Mouse (Mus musculus) right cerebral cortex, adult 2 months (tissue): ENCODE results near the gene Lgi2.
A peak's percentile ranks its signal among the peaks of the same experiment; 100 is the strongest.

ENCODE experiments used
- DNase-seq, 2 experiments: peaks; one replicate each; pipeline ENCODE4 v3.0.0; 2021 to 2022; ENCODE audit warnings: low spot score in 2 of 2

Gene Lgi2

DNA sequence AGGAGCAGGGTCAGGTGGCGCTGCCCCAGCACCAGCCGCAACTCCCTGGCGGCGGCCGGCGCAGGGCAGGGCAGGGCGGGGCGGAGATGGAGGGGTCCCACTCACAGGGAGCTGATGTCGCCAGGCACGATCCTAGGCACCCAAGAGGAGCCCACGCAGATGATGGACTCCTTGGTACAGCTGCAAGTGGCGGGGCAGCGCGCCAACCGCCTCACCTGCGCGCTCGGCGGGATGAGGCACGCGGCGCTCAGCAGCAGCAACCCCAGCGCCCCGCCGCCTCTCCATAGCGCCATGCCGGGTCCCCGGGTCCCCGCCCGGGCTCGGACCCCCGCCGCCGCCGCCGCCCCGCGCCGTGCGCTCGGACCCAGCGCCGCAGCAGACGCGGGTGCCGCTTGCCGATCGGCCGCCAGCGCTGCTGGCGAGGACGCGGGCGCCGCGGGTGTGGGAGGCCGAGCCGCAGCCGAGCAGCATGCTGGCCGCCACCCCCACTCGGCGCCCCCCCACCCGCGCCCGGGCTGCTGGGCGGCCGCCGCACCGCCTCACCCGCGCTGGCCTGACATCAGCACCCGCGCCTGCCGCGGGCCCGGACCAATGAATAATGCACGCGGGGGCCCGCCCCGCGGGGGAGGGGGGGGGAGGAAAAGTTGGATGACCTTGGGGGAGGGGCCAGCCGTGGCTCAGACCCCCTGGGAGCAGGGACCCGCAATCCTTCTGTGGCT, at the start of gene Lgi2:
Lgi2 (minus strand) TSS at position 650 of the 719 bp plus-strand sequence.
- DNase-seq, result peak in 1 of 2 experiments; percentile 23

DNA sequence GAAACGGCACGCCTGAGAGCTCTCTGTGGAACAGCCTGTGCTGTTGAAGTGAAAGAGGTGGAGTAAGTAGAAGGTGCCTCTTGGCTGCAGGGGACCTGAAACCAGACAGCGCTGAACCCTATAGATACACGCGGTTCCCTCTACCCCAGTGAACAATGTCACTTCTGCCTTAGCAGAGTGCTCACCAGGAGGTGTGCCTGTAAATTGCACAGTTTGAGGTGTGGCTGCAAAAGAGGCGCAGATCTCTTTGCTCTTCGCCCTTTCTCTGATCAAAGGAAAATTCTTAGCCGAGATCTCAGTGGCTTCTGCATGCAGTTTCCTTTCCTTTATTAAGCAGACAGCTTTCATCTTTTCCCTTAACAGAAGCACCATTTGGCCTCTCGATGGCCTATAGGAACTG, 49.2 kb upstream of the Lgi2 start:
- DNase-seq, result no peak

DNA sequence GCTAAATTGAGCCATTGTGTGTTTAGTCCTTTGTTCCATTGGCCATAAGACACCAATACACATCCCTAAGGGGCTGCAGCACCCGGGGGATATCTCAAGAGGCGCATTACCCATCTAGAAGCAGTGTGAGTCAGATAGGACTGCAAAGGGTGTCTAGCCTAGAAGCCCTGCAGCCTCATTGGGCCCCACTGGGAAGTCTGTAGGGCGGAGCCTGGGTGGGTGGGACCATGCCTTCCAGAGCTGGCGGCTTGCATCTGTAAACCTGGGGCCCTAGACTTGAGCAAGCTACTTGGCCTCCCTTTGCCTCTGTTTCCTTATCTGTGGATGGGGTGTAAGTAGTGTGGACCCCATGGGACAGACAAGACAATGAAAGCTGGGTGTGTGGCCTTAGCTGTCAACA, 48.4 kb upstream of the Lgi2 start:
- DNase-seq, result no peak

DNA sequence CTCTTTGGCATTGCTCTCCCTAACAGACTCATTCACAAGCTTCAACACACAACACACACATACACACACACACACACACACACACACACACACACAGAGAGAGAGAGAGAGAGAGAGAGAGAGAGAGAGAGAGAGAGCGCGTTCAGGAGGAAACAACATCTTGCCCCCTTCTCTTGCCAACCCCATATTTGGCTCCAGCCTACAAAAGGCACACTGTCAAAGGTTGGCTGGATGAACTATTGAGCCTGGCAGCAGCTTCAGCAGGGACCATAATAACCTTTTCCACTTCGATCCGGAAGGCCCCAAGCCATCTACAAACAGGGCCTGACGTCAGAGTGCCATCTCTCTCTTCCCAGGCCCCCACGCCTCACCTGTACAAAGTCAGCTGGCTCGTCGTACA, 46.5 kb upstream of the Lgi2 start:
- no peak for DNase-seq

DNA sequence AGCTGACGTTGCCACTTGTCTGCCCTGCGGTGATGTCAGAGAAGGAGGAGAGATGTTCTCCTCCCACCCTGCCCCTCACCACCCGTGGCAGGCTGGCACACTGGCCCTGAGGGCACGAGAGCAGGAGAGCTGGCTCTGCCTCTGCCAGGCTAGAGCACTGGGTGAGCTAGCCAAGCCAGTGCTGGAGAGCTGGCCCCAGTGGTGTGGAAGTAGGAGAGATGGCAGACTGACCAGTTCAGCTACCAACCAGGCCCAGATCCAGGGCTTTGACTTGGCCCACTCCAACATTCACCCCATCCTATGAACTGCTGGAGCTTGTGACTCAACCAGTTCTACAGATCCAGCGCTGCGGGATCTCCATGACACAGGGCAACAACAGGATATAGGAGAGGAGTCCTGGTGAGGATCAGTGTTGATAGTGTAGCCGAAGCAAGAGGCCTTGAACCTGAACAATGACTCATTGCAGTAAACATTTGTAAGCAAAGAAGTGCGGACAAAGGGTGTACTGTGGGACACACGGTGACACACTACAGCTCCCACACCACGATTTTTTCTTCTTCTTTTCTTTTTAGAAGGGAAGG, 45.1 kb upstream of the Lgi2 start:
- DNase-seq, result no peak

DNA sequence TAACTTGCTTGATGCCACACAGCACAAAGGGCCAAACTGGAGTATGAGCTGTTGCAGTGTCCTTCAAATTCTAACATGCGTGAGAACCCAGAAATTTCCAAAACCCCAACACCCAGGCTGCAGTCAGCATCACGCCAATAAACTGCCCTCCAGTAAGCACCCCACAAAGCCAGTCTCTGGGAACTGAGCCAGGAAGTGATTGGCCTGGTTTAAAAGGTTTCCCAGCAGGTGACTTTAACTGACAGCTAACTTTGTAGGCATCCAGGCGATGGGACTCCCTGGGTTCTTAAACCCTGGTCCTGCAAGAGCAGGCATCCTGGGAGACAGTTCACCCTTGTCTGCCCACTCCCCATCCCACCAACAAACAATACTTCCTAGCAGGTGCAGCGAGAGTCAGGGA, 44.0 kb upstream of the Lgi2 start:
- no peak for DNase-seq

DNA sequence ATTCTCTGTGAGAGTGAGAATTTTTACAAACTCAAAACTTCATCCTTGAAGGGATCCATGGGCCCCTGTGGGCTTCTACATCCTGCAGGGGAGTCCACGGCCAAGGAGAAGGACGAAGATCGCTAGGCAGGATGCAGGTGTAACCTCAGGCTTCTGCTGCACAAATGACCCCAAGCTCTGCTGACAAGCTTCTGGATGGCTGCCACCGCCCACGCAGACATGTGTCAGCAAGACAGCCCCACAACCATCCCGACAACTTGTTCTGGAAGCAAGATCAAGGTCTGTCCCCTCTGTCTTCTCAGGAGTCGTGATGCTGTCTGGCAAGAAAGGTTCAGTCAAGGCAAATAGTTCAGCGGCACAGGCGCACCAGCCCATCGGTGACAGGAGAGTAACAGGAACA, 43.4 kb upstream of the Lgi2 start:
- DNase-seq, result no peak

DNA sequence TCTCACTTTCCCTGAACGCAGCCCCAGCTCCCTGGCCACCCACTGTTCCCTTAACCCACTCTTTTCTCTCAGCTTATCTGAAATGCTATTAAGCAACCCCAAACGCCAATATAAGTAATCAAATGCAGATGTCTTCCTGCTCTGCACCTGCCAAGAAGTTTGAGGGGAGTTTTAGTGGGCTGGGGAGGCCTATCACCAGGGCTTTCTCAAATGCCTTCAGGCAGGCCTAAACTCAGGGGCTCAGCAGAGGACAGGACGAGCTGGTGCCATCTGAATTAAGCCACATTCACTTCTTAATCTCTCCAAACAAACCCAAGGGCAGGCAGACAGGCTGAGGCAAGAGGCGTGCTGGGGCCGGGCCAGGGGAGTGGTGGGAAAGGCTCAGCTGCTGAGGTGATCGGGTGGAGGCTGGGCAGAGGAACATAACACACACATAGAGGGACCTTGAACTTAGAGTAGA, 38.4 kb upstream of the Lgi2 start:
- DNase-seq, result no peak

DNA sequence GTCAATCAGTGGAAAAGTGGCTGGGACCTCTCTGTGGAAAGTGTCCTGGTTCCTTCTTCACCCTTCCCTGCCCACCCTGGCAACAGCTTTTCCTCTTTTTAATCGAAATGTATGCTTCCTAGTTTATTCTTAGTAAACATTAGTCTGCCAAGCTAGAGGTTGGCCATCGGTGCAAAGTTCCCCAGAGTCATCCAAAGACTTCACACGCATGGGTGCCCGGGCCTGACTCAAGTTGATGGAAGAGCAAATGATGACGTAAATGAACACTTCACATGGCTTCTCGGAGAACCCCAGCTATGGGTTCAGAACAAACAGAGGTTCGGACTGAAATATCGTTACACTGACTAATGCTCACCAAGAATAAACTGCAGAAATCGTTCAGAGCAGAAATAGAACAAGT, 24.4 kb upstream of the Lgi2 start:
- DNase-seq, result no peak

DNA sequence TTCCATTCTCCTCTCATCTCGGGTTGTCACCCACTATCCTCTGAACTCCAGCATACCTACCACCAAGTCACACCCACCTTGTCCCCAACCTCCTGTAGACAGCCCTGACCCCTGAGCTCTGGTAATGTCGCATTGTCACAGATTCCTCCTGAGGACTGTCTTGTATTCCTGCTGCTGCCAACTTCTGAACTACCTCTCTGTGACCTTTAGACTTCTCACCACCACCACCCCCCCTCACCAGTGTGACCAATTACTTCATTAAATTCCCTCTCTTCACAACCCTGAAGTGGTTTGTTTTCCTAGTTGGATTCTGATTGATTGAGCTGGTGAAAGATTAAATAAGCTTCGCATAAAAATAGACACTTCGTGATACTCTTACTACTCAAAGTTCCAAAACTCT, 22.4 kb upstream of the Lgi2 start:
- no peak for DNase-seq

DNA sequence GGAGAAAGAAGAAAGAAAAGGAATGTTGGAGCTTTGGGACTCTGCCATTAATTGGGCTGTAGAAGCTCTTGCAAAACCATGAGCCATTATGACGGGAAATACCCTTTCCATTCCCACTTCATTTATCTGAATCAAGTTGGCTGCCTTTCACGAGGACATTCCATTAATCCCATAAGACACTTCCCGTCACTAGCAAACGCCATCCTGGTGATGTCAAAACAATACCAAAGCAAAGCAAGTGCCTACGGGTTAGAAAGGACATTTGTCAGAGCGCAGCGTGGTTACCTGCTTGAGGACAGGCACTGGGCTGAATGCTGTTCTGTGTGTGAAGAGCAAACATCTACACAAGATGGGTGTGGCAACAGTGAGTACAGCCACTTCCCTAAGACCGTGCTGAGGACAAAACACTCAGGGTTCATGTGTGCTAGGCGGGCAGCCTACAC, 21.1 kb upstream of the Lgi2 start:
- no peak for DNase-seq

DNA sequence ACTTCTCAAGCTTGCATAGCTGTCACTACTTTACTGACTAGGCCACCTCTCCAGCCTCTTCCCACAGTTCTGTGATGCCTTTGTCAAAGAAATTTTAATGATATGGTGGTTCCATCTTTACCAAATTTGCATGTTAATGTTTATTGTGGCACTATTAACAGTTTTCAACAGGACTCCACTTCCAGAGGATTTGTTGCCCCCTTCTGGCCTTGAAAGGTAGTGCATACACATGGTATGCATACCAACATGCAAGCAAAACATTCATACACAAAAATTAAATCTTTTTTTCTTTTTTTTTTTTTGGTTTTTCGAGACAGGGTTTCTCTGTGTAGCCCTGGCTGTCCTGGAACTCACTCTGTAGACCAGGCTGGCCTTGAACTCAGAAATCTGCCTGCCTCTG, 6.3 kb upstream of the Lgi2 start:
- DNase-seq, result no peak

DNA sequence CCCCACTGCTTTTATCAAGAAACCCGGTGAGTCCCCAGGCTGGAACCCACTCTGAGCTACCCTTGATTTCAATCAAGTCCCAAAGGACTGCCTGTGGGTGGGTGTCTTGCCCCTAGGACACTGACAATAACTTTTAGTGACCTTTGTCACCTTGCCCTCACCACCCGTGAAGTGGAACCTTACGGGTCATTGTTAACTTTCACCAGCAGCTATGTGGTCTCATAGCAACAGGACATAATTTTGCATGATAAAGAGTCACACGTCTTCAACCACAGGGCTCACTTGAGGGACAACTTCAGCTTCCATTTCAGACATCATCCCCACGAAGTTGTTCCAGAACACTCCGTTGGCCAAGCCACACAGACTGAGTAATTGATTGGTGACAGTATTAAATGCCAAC, 4.5 kb upstream of the Lgi2 start:
- no peak for DNase-seq

DNA sequence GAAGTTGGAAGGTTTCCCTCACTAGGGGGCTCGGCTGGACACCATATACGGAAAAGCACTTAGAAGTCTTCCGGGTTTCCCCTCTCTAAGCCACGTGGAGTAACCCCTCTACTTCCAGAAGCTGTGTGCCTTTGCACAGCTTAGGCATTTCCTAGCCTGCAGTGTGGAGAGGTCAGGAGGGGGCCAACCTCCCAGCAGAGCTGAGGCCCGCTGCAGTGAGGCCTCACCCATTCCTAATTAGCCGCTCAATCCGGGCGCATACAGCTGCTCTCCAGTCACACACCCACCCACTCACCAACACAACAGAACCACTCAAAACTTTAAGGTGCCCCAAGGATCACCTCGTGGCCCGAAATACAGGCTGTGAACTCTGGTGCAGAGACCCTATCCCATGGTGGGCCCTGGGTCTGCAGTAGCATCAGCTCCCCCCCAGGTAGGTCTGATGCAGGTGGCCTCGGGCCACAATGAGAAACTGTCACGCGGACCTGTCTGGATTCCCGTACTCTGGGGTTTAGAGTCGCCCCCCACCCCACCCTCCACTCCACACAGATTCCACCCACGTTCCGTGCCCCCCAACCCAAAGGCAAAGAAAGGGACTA, 949 bp downstream of the Lgi2 start:
- DNase-seq, result no peak

DNA sequence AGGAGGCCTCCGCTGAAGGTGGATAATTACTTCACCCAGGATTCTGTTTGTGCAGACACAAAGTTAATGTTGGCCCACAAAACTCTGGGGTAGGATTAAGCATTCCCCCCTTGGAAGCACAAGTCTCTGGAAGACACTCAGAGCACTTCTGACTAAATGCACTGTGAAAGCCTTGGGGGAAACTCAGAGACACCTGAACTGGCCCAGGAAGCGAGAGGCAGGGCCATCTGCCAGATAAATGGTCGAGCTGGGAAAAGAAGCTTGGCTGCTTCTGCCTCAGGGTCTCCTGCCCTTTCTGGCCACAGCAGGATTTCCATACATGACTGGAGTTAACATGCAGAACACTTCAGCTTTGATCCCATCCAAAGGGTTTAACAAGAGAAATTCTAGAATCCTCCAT, 1.9 kb downstream of the Lgi2 start:
- no peak for DNase-seq

DNA sequence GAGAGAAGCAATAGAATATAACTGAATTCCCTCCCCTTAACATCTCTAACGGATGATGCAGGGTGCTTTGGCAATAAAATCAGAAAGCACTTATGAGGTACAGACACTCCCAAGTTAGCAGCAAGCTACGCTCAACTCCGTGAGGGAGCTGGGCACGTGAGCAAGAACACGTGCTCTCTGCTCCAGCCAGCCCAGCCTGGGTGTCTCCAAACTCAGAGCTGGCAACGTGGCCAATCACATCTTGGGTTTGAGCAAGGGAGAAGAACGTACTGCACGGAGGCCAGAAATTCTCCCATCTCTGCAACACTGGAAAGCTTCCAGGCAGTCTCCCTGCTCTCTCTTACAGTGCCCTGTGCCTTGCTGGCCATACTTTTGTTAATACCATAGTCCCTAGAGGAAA, 6.0 kb downstream of the Lgi2 start:
- DNase-seq, result no peak

DNA sequence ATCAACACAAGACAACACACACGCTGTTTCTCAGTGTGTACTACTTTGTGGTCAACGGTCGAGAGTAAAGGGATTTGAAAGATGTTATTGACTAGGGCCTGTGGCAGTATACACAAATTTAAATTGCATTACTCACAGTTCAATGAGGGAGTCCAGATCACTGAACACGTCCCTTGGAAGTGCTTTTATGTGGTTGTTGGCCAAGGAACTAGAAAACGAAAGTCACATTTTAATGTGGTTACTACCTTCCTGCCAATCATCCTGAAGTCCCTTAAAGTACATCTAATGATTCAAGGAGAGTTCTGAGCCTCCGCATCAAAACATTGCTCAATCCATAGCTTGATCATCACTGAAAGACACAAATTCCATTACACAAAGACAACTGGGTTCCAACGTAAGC, 10.7 kb downstream of the Lgi2 start:
- no peak for DNase-seq

DNA sequence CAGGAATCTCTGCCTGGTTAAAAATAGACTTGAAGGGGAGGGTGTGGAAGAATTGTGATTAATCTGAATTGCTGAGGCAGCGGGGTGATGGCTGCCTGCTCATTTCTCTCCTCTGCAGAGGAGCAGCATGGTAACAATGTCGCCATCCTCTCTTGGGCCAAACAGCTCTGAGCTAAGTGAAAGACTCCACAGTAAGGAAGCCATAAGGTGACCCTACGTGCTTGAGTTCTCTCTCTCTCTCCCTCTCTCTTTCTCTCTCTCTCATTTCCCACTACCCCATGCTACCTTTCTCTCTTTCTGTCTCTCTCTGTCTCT, 15.0 kb downstream of the Lgi2 start:
- DNase-seq, result no peak

DNA sequence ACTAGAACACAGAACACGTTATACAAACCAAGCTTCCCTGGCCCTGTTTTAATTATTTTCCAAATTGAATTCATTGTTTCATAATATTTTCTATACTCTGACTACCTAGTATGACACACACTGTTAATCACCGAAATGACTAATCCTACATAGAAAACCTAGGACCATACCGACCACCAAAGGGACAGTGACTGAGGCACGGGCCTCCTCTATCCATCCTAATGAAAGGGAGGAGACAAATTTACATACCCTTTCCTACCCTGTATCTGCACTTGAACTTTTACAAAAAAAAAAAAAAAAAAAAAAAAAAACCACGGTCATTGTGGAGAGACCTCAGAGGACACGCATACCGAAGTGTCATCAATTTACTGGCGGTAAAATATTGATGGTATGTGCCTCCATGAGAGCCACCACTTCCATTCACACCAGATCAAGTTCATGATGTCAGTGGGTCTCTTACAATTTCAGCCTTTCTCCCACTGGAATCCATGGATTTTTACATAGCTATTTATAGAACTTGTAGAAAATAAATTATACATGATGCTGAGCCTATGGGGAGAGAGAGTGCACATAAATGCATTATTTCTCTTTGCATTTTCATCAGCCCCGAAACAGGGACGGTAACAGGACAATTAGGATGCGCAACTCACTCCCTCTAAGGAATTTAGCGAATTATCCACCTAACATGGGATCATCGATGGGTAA, 15.5 kb downstream of the Lgi2 start:
- no peak for DNase-seq

DNA sequence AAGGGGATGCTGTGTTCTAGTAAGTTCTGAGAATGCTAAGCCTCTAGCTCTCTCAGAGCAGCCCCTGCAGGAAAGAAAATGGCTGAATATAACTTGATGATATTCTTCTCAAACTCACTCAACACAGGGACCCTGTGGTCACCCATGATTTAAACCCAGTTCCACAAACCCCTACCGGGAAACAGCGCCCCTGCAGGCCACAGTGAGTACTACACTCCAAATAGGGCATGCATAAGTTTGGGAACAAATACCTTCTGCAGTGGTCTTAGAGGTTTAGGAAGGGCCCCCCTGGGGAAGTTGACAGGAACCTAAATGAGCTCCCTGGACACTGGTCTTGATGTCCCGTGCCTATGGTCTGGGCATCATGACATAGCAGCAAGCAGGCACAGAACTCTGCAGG, 19.3 kb downstream of the Lgi2 start:
- no peak for DNase-seq

DNA sequence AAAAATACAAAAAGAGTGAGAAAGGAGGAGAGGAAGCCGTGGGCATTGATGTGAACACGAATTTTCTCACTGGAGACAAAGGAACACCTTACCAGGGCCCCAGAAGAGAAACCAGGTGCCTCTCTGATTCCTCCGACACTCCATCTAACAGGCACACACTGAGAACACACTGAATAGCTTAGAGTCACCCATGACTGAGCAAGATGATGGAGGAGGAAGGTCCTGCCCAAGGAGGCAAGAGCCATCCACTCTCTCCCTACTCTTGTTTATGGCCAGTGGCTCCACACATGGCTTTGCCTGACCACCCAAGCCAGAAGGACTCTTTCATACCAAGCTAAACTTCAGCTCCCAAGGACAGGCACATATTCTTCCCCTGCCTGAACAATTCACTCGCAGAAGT, 22.5 kb downstream of the Lgi2 start:
- DNase-seq, result no peak

DNA sequence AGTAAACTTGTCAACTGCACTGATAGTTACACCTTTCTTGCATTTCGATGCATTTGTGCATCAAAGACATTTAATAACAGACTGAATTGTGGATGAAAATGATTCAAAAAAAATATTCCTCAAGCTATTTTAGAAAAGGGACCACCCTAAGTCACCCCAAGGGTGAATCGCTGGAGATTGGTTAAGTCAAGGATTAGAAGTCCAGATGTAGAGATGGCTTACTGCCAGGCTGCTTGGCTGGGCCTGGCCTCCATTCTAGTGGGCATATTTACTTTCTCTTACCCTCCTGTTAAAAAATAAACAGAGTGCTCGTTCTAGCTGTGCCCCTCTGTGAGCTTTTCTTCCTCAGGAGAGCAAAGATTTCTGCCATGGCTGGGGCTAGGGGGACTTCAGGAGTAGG, 26.1 kb downstream of the Lgi2 start:
- DNase-seq, result no peak

DNA sequence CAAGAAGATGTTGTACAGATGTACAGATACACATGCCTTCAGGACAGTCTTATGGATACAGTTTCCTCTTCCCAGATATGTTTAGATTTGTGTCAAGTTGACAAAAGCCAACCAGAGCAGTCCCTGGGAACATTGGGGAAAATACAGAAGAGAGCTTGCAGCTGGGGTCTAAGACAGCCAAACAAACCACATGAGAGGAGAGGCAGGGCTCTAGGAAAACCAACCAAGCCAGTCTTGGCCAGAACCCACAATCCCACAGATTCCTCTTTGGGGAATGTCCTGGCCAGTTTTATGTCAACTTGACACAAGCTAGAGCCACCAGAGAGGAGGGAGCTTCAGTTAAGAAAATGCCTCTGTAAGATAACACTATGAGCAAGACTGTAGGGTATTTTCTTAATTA, 26.8 kb downstream of the Lgi2 start:
- no peak for DNase-seq
